Mouse (Mus musculus): ENCODE measurements around the gene D430019H16Rik. TPM values are rescaled to one million over a fixed set of nuclear protein-coding genes. Genes with fewer than 3 reads are reported as not detected.
A peak's percentile ranks its signal among the peaks of the same experiment; 100 is the strongest.

D430019H16Rik gene
- total RNA-seq, 1 experiment: 0.40 TPM

DNA sequence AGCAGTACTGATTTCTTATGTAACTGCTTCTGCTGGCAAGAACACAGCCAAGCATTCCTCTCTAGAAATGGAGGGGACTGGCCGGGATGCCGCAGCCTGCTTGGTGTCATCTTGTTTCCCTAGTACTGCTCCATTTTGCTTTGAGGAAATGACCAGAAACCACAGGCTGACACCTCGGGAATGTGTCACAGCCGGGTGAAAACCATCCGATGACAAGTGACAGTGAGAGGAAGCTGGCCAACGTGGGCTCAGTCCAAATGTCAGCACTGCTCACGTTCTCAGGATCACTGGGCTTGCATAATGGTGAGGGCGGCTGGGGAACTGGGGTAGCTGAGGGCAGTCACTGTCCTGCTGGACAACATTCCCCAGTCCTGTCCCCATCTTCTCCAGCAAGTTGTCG, 75.9 kb downstream of the D430019H16Rik start:
- no peak for TF ChIP-seq ZC3H11A (IDR thresholded peaks at IDR 0.05; ENCODE audit: borderline replicate concordance, low read depth, low read length)
- no peak for TF ChIP-seq HCFC1 (IDR thresholded peaks at IDR 0.05; ENCODE audit: borderline replicate concordance, insufficient read depth, low read length)
- no peak for TF ChIP-seq MAFK (IDR thresholded peaks at IDR 0.05; ENCODE audit: insufficient read depth, low read depth, low read length)
- no peak for TF ChIP-seq ZNF384 (IDR thresholded peaks at IDR 0.05; ENCODE audit: low read depth, low read length)
- TF ChIP-seq CHD2 (IDR thresholded peaks at IDR 0.05; ENCODE audit: low read depth, low read length): no peak
- no peak for DNase-seq (ENCODE audit: low read depth, low spot score)
- H3K9me3 ChIP-seq (ENCODE audit: control insufficient read depth, insufficient read depth, low read depth, low read length): no peaks in the 10 kb centered on the region
- no peak overlapping the region for H3K9ac ChIP-seq (ENCODE audit: insufficient read depth, low read depth, low read length, poor library complexity, severe bottlenecking)
- H3K27ac ChIP-seq (ENCODE audit: insufficient read depth, low read depth, low read length, poor library complexity, severe bottlenecking): no peak overlapping the region
- H3K4me1 ChIP-seq (ENCODE audit: control insufficient read depth in 2 of 2, insufficient read depth in 2 of 2, low read length in 2 of 2, poor library complexity in 1 of 2): 0 out of 4 replicates have a peak, but pooled peaks cover 0 to under 1% of the 10 kb centered on the region in 2 experiments
- no peak overlapping the region for H3K4me3 ChIP-seq (ENCODE audit: insufficient read depth in 1 of 2, low read depth in 1 of 2, low read length in 2 of 2, poor library complexity in 1 of 2, severe bottlenecking in 1 of 2)
- in situ Hi-C loops (cut with MboI; ENCODE audit: low sequenced_read_pairs in 2 of 2, unreplicated experiment in 2 of 2): no loop called here
- no peaks in the 10 kb centered on the region for H3K36me3 ChIP-seq (ENCODE audit: control insufficient read depth, insufficient read depth, low read length, poor library complexity, severe bottlenecking)

DNA sequence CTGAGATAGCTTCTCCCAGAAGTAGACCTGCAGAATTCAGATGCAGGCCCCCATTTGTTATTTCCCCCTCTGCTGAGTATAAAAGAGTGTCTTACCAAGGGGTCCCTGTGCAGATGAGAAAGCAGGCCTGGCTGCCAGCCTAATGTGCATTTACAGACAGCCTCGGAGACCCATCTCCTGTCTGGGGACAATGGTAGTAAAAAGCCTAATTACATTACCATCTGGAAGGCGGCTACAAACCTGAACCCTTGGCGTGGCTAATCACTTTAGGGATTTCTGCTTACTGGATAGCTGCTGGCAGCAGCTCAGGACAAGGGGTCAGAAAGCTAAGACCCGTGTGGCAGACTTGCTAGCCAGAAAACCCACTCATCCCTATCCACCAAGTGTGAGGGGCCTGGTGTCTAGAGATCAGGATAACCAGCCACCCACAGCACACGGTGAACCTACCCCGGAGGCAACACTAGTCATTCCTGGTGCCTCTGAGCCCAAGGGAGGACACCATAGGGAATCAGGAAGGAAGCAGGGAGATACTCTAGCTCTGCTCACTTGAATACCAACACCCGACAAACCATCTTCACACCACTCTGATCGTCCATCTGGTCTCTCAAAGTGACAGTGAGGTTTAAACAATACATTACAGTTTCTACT, 78.2 kb downstream of the D430019H16Rik start:
- Histone ChIP-seq H3K4me1 (ENCODE audit: control insufficient read depth in 2 of 2, insufficient read depth in 2 of 2, low read length in 2 of 2, poor library complexity in 1 of 2) (peaks cover 4% of the 10 kb centered on the region in 2 experiments; a peak in 2 of 4 replicates), H3K9ac (ENCODE audit: insufficient read depth, low read depth, low read length, poor library complexity, severe bottlenecking) (no peak overlapping the region), H3K9me3 (ENCODE audit: control insufficient read depth, insufficient read depth, low read depth, low read length) (no peaks in the 10 kb centered on the region), H3K27ac (ENCODE audit: insufficient read depth, low read depth, low read length, poor library complexity, severe bottlenecking) (no peak overlapping the region), H3K36me3 (ENCODE audit: control insufficient read depth, insufficient read depth, low read length, poor library complexity, severe bottlenecking) (no peaks in the 10 kb centered on the region), H3K4me3 (ENCODE audit: insufficient read depth in 1 of 2, low read depth in 1 of 2, low read length in 2 of 2, poor library complexity in 1 of 2, severe bottlenecking in 1 of 2) (no peak overlapping the region)
- in situ Hi-C loops (cut with MboI; ENCODE audit: low sequenced_read_pairs in 2 of 2, unreplicated experiment in 2 of 2): no loop called here
- DNase-seq (ENCODE audit: low read depth, low spot score): no peak
- TF ChIP-seq CHD2 (IDR thresholded peaks at IDR 0.05; ENCODE audit: low read depth, low read length) (no peak), MAFK (IDR thresholded peaks at IDR 0.05; ENCODE audit: insufficient read depth, low read depth, low read length) (no peak), HCFC1 (IDR thresholded peaks at IDR 0.05; ENCODE audit: borderline replicate concordance, insufficient read depth, low read length) (no peak), ZNF384 (IDR thresholded peaks at IDR 0.05; ENCODE audit: low read depth, low read length) (no peak), ZC3H11A (IDR thresholded peaks at IDR 0.05; ENCODE audit: borderline replicate concordance, low read depth, low read length) (no peak)

DNA sequence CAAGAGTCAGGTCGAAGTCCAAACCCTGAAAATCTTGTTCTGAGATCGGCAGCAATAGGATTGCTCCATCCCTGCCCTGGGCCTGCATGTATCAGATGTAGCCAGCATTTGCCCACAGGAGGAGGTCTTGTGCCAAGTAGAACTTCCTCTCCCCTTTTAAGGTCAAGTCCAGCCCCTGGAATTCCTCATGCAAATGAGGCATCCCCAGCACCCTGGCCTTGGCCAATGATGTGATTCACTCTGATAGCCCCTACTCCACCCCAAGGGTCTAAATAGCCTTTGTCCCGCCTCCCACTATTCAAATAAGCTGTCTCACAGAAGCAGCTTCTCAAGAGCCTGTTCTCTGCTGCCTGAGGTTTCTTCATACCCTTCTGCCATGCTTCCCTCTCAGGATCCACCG, 81.2 kb downstream of the D430019H16Rik start:
- H3K9me3 ChIP-seq (ENCODE audit: control insufficient read depth, insufficient read depth, low read depth, low read length): no peaks in the 10 kb centered on the region
- TF ChIP-seq ZC3H11A (IDR thresholded peaks at IDR 0.05; ENCODE audit: borderline replicate concordance, low read depth, low read length): no peak
- no peak for TF ChIP-seq ZNF384 (IDR thresholded peaks at IDR 0.05; ENCODE audit: low read depth, low read length)
- no peak for TF ChIP-seq HCFC1 (IDR thresholded peaks at IDR 0.05; ENCODE audit: borderline replicate concordance, insufficient read depth, low read length)
- no peak for TF ChIP-seq MAFK (IDR thresholded peaks at IDR 0.05; ENCODE audit: insufficient read depth, low read depth, low read length)
- TF ChIP-seq CHD2 (IDR thresholded peaks at IDR 0.05; ENCODE audit: low read depth, low read length): no peak
- no peak overlapping the region for H3K9ac ChIP-seq (ENCODE audit: insufficient read depth, low read depth, low read length, poor library complexity, severe bottlenecking)
- in situ Hi-C loops (cut with MboI; ENCODE audit: low sequenced_read_pairs in 2 of 2, unreplicated experiment in 2 of 2): no loop called here
- peak overlapping the region; percentile 26 to 50; a peak in 3 of 4 replicates for H3K4me3 ChIP-seq (ENCODE audit: insufficient read depth in 1 of 2, low read depth in 1 of 2, low read length in 2 of 2, poor library complexity in 1 of 2, severe bottlenecking in 1 of 2)
- H3K27ac ChIP-seq (ENCODE audit: insufficient read depth, low read depth, low read length, poor library complexity, severe bottlenecking): no peak overlapping the region
- peaks cover 4% of the 10 kb centered on the region in 2 experiments; a peak in 2 of 4 replicates for H3K4me1 ChIP-seq (ENCODE audit: control insufficient read depth in 2 of 2, insufficient read depth in 2 of 2, low read length in 2 of 2, poor library complexity in 1 of 2)
- H3K36me3 ChIP-seq (ENCODE audit: control insufficient read depth, insufficient read depth, low read length, poor library complexity, severe bottlenecking): no peaks in the 10 kb centered on the region
- no peak for DNase-seq (ENCODE audit: low read depth, low spot score)

DNA sequence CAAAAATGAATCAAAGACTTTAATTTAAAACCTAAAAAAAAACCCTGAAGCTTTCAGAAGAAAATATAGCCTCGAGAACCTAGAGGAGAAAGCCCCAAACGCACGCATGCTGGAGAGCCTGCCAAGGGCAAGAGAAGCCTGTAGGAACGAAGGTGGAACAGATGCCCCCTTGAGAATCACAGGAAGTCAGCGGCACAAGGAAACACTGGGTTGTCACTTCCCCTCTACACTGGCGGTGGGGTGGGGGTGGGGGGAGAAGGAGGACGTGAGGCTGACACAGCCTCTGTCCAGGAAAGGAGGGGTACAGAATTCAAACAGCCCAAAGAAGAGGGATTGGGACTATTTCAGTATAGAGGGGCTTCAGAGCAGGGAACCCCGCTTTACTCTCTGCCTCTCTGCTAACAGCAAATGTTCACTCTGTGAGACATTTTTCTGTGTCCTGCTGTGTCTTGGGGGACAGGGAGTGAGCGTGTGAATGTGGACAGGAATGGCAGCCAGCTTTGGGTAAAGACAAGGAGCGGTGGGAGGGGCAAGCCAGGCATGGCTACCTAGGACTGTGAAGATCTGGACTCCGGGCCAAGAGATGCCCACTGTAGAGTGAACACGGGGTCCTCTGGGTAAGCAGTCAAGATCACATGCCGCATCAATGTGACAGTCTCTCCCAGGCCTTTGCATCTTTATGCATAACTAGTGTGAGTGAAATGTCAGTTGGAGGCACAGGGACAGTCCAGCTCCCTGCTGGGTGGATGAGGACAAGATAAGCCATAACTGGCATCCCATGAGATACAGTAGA, 82.5 kb downstream of the D430019H16Rik start:
- Histone ChIP-seq H3K9me3 (ENCODE audit: control insufficient read depth, insufficient read depth, low read depth, low read length) (no peaks in the 10 kb centered on the region), H3K4me3 (ENCODE audit: insufficient read depth in 1 of 2, low read depth in 1 of 2, low read length in 2 of 2, poor library complexity in 1 of 2, severe bottlenecking in 1 of 2) (no peak overlapping the region), H3K4me1 (ENCODE audit: control insufficient read depth in 2 of 2, insufficient read depth in 2 of 2, low read length in 2 of 2, poor library complexity in 1 of 2) (peaks cover 4% of the 10 kb centered on the region in 2 experiments; a peak in 2 of 4 replicates), H3K9ac (ENCODE audit: insufficient read depth, low read depth, low read length, poor library complexity, severe bottlenecking) (no peak overlapping the region), H3K27ac (ENCODE audit: insufficient read depth, low read depth, low read length, poor library complexity, severe bottlenecking) (no peak overlapping the region), H3K36me3 (ENCODE audit: control insufficient read depth, insufficient read depth, low read length, poor library complexity, severe bottlenecking) (no peaks in the 10 kb centered on the region)
- in situ Hi-C loops (cut with MboI; ENCODE audit: low sequenced_read_pairs in 2 of 2, unreplicated experiment in 2 of 2): no loop called here
- DNase-seq (ENCODE audit: low read depth, low spot score): no peak
- no peak for TF ChIP-seq CHD2 (IDR thresholded peaks at IDR 0.05; ENCODE audit: low read depth, low read length)
- TF ChIP-seq ZC3H11A (IDR thresholded peaks at IDR 0.05; ENCODE audit: borderline replicate concordance, low read depth, low read length): no peak
- no peak for TF ChIP-seq MAFK (IDR thresholded peaks at IDR 0.05; ENCODE audit: insufficient read depth, low read depth, low read length)
- TF ChIP-seq HCFC1 (IDR thresholded peaks at IDR 0.05; ENCODE audit: borderline replicate concordance, insufficient read depth, low read length): no peak
- no peak for TF ChIP-seq ZNF384 (IDR thresholded peaks at IDR 0.05; ENCODE audit: low read depth, low read length)
